Mouse (Mus musculus) neural tube, embryonic 11.5 days (tissue): ENCODE data around the gene Vps53. TPM values are rescaled to one million over a fixed set of nuclear protein-coding genes. Genes with fewer than 3 reads are reported as not detected.

Experiments used
- polyA plus RNA-seq: library from polyadenylated mRNA; unstranded; fragments of >200 nt; fragmentation: Nextera tagmentation; extraction: Ambion mirVana; gene quantifications from 2 replicates; pipeline ENCODE4 v1.2.1, GENCODE M21; 2014

Vps53 gene
- polyA plus RNA-seq, 1 experiment from 2014 or later = 50.8 TPM

Other genes with a start within 250 kb of the Vps53 start
- 1.2 and 2.0 TPM in 2 replicates for gene Rph3al, start 241.2 kb downstream of the Vps53 start, polyA plus RNA-seq
- gene 1700016K19Rik, start 179.7 kb downstream of the Vps53 start, polyA plus RNA-seq = not detected in 2 replicates
- 22.9 and 24.3 TPM in 2 replicates for gene Rflnb, start 151.9 kb downstream of the Vps53 start, polyA plus RNA-seq
- 37.2 and 40.1 TPM in 2 replicates for gene Fam57a, start within 50 bp of the Vps53 start, polyA plus RNA-seq
- gene Dbil5, start 38.0 kb upstream of the Vps53 start, polyA plus RNA-seq = 0.46 TPM in 1 of 2 replicates, not detected in the other
- gene Gemin4, start 38.0 kb upstream of the Vps53 start, polyA plus RNA-seq = 37.9 and 43.6 TPM in 2 replicates
- 18.6 and 18.8 TPM in 2 replicates for gene Mrm3, start 64.1 kb upstream of the Vps53 start, polyA plus RNA-seq
- gene Glod4, start 64.1 kb upstream of the Vps53 start, polyA plus RNA-seq = 116 and 118 TPM in 2 replicates
- gene Nxn, start 219.5 kb upstream of the Vps53 start, polyA plus RNA-seq = 55.3 and 57.7 TPM in 2 replicates
- gene Timm22, start 227.3 kb upstream of the Vps53 start, polyA plus RNA-seq = 124 and 136 TPM in 2 replicates